Mouse (Mus musculus) stomach, postnatal 0 days (tissue): Measurements from ENCODE around the gene Itln1. TPM values are rescaled to one million over a fixed set of nuclear protein-coding genes. Genes with fewer than 3 reads are reported as not detected.

Experiments used
- ATAC-seq: fragments of 200-750 bp; cut with Nextera tagmentation; 2 replicates; pipeline ENCODE4 v1.8.0; 2017; ENCODE audit not compliant: low FRiP score, low TSS enrichment
- DNase-seq: peaks from one replicate; pipeline ENCODE4 v3.0.0-alpha.2; 2016; ENCODE audit warnings: low spot score
- H3K27ac ChIP-seq: fragments of 300-500 bp; sonication (generic); replicated peaks from 2 replicates; pipeline ENCODE4 v1.5.1; 2014; ENCODE audit warnings: mild to moderate bottlenecking, control low read depth
- H3K27me3 ChIP-seq: fragments of 300-500 bp; sonication (generic); 2 replicates; pipeline ENCODE4 v1.6.1; 2014; ENCODE audit warnings: low read length; ENCODE audit not compliant: control insufficient read depth, insufficient read depth
- H3K36me3 ChIP-seq: fragments of 300-500 bp; sonication (generic); 2 replicates; pipeline ENCODE4 v1.6.1; 2014; ENCODE audit warnings: low read length, mixed read lengths; ENCODE audit not compliant: control insufficient read depth, insufficient read depth
- H3K4me1 ChIP-seq: fragments of 300-500 bp; sonication (generic); replicated peaks from 2 replicates; pipeline ENCODE4 v1.6.1; 2014; ENCODE audit warnings: antibody characterized with exemption; ENCODE audit not compliant: control insufficient read depth, insufficient read depth
- H3K4me2 ChIP-seq: fragments of 300-500 bp; sonication (generic); replicated peaks from 2 replicates; pipeline ENCODE4 v1.6.1; 2014; ENCODE audit warnings: low read depth, mild to moderate bottlenecking, control low read depth, moderate library complexity
- H3K4me3 ChIP-seq: fragments of 300-500 bp; sonication (generic); 2 replicates; pipeline ENCODE4 v1.5.1; 2014; ENCODE audit warnings: low read depth, low read length, control low read depth
- H3K9ac ChIP-seq: fragments of 300-500 bp; sonication (generic); 2 replicates; pipeline ENCODE4 v1.6.1; 2014; ENCODE audit warnings: mild to moderate bottlenecking, low read length, control low read depth, mixed read lengths
- H3K9me3 ChIP-seq: fragments of 300-500 bp; sonication (generic); 2 replicates; pipeline ENCODE4 v1.6.1; 2016; ENCODE audit warnings: low read length; ENCODE audit not compliant: control insufficient read depth
- CTCF ChIP-seq: IDR thresholded peaks from 2 replicates; pipeline ENCODE4 v1.5.1; 2016; ENCODE audit warnings: antibody characterized with exemption, low read depth, mild to moderate bottlenecking, moderate library complexity
- EP300 ChIP-seq: optimal IDR thresholded peaks from 2 replicates; pipeline ENCODE3; 2016; ENCODE audit warnings: antibody characterized with exemption
- WGBS: fragments of 180-500 bp; shearing (Covaris S2); extraction: QIAGEN DNeasy Blood & Tissue Kit; methylation state at CpG from one replicate; pipeline ENCODE4 v1.1.7; 2014; 5-methylcytosine and 5-hydroxymethylcytosine counted together
- polyA plus RNA-seq: library from polyadenylated mRNA; unstranded; fragments of >200 nt; fragmentation: Nextera tagmentation; extraction: Ambion mirVana; gene quantifications from 2 replicates; pipeline ENCODE4 v1.2.1, GENCODE M21; 2015

Itln1 gene
- polyA plus RNA-seq, 1 experiment from 2014 or later = 0.33 TPM

- Histone ChIP-seq H3K4me1 (no peaks in the 10 kb centered on the region), H3K4me3 (no peak overlapping the region), H3K9me3 (no peaks in the 10 kb centered on the region), H3K27ac (no peak overlapping the region), H3K36me3 (no peaks in the 10 kb centered on the region), H3K9ac (no peak overlapping the region), H3K4me2 (no peak overlapping the region), H3K27me3 (no peaks in the 10 kb centered on the region)
- WGBS = 58% methylated on average over 6 of the region's 6 CpGs
- DNase-seq = no peak
- no peak for ATAC-seq
- no peak for TF ChIP-seq CTCF
- TF ChIP-seq EP300 = no peak
Measured at GRCm38 (mm10) chr1:171501016-171501610, 34.0 kb downstream of the Itln1 start.

- ATAC-seq (no peak), DNase-seq (no peak)
- Histone ChIP-seq H3K27me3 (no peaks in the 10 kb centered on the region), H3K36me3 (no peaks in the 10 kb centered on the region), H3K9ac (no peak overlapping the region), H3K4me3 (no peak overlapping the region), H3K27ac (no peak overlapping the region), H3K9me3 (no peaks in the 10 kb centered on the region), H3K4me2 (no peak overlapping the region), H3K4me1 (no peaks in the 10 kb centered on the region)
- 73% methylated on average over 5 of the region's 5 CpGs for WGBS
- TF ChIP-seq CTCF (no peak), EP300 (no peak)
Measured at GRCm38 (mm10) chr1:171499856-171500255, 35.2 kb downstream of the Itln1 start.

DNA sequence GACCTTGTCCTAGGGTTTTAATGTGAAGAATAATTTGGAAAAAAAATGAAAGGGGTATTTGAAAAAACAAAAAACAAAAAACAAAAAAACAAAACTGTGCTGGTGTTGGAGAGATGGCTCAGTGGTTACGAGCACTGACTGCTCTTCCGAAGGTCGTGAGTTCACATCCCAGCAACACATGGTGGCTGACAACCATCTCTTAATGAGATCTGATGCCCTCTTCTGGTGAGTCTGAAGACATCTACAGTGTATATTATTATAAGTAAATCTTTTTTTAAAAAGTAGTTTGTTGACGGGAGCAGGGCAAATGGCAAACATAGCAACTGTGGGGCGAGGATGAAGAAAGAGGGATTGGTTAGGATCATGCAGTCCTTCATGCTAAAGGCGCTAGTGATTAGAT lies 39.7 kb downstream of the Itln1 start:
- Histone ChIP-seq H3K4me2 (no peak overlapping the region), H3K9me3 (no peaks in the 10 kb centered on the region), H3K9ac (no peak overlapping the region), H3K4me3 (no peak overlapping the region), H3K27ac (no peak overlapping the region), H3K36me3 (no peaks in the 10 kb centered on the region), H3K4me1 (no peaks in the 10 kb centered on the region), H3K27me3 (no peaks in the 10 kb centered on the region)
- WGBS = 88% methylated on average over 6 of the region's 6 CpGs
- ATAC-seq (no peak), DNase-seq (no peak)
- TF ChIP-seq CTCF (no peak), EP300 (no peak)

DNA sequence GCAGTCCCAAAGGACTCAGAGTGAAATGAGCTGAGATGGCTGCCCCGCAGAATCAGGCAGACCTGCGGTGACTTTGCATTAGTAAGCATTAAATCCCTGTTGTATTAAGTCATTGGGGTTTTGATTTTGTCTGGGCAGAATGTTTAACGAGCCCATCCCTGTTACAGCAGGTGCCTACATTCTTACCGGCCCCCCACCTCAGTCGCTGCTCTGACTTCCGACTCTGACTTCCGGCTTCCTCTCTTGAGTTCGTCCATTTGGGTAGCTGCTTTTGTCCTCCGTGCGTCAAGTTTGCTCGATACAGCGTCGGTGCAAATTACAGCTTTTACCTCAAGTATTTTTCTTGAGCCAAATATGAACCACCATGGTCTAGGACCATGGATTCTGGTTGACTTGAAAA lies 40.9 kb downstream of the Itln1 start:
- no peaks in the 10 kb centered on the region for H3K27me3 ChIP-seq
- 95% methylated on average over 13 of the region's 13 CpGs for WGBS
- no peak overlapping the region for H3K4me3 ChIP-seq
- H3K9me3 ChIP-seq = no peaks in the 10 kb centered on the region
- no peak for TF ChIP-seq EP300
- TF ChIP-seq CTCF = no peak
- H3K27ac ChIP-seq = no peak overlapping the region
- H3K36me3 ChIP-seq = no peaks in the 10 kb centered on the region
- no peak for ATAC-seq
- no peak overlapping the region for H3K4me2 ChIP-seq
- no peak for DNase-seq
- no peak overlapping the region for H3K9ac ChIP-seq
- no peaks in the 10 kb centered on the region for H3K4me1 ChIP-seq

- no peaks in the 10 kb centered on the region for H3K36me3 ChIP-seq
- WGBS = 31% methylated on average over 2 of the region's 2 CpGs
- H3K27ac ChIP-seq = no peak overlapping the region
- no peak overlapping the region for H3K4me2 ChIP-seq
- H3K9me3 ChIP-seq = no peaks in the 10 kb centered on the region
- H3K9ac ChIP-seq = no peak overlapping the region
- H3K27me3 ChIP-seq = no peaks in the 10 kb centered on the region
- H3K4me1 ChIP-seq = no peaks in the 10 kb centered on the region
- TF ChIP-seq EP300 (no peak), CTCF (peak; percentile 91)
- DNase-seq (peak; percentile 80), ATAC-seq (peak; percentile 21)
- H3K4me3 ChIP-seq = no peak overlapping the region
Measured at GRCm38 (mm10) chr1:171478968-171479367, 56.1 kb downstream of the Itln1 start.

DNA sequence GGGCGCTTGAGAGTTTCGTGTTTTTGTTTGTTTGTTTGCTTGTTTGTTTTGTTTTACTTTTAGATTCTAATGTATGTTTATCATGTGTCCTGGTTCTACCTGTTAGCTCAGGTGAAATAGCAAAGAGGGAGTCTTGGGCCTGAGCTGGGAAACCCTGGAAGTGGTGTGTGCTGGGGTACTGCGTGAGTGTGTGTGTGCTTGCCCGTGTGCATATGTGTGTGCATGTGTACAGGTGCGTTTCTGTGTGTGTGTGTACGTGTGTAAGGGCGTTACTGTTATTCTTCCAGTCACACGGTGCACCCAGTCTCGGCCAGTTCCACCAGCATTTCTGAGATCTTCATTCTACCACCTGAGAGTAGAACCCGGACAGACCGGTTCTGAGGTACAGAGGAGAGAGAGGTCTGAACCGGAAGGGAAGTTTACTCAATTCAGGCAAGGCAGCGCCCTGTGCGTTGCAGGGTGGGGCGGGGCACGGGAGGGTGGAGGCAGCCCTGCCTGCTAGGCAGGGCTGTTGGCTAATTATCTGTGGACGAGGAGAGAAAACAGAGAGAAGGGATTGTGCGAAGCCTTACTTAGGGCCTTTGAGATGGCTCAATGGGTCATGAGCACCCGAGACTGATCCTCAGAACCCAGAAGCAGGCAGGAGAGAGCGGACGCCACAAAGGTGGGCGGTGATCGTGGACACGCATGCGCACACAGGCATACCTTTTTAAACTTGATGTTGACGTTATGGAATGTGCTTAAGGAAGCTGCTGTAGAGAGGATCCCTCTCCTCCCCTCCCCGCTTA lies 57.1 kb downstream of the Itln1 start:
- H3K9ac ChIP-seq = no peak overlapping the region
- H3K4me2 ChIP-seq = peak overlapping the region; percentile 43
- TF ChIP-seq CTCF (no peak), EP300 (peak; percentile 69)
- no peaks in the 10 kb centered on the region for H3K9me3 ChIP-seq
- H3K27me3 ChIP-seq = no peaks in the 10 kb centered on the region
- no peaks in the 10 kb centered on the region for H3K36me3 ChIP-seq
- H3K27ac ChIP-seq = peak overlapping the region; percentile 91
- peak overlapping the region; percentile 23; the same call in 1 of the 2 replicates for H3K4me3 ChIP-seq
- DNase-seq = peak; percentile 92
- peak; percentile 98 for ATAC-seq
- H3K4me1 ChIP-seq = no peaks in the 10 kb centered on the region
- WGBS = 44% methylated on average over 27 of the region's 27 CpGs
